Mouse (Mus musculus): ENCODE data around the gene Tcstv1.
"Not testable (repeated sequence)": the region's sequence is repeated elsewhere in the genome, so short reads cannot be mapped to it uniquely, and the experiment has no call there.

Tcstv1 gene

DNA sequence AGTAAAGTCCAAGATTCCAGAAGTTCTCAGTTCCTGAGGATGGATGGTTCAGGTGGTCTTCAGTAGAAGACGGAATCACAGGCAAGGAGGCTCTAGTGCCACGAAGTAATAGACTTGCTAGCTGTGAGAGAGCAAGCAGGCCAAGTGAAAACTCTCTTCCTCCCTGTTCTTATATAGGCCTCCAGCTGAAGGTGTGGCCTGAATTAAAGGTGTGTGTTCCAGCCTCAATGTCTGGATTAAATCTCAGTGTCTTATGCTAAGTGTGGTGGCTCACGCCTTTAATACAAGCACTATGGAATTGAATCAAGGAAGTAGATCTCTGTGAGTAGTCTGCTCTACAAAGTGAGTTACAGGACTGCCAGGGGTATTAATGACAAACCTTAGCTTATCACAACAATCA is at the start of gene Tcstv1:
Gene Tcstv1, minus strand, starts transcription at position 101 of the 400 bp plus-strand sequence.
- not testable (repeated sequence) for DNase-seq (ENCODE audit: low read depth, low spot score)

DNA sequence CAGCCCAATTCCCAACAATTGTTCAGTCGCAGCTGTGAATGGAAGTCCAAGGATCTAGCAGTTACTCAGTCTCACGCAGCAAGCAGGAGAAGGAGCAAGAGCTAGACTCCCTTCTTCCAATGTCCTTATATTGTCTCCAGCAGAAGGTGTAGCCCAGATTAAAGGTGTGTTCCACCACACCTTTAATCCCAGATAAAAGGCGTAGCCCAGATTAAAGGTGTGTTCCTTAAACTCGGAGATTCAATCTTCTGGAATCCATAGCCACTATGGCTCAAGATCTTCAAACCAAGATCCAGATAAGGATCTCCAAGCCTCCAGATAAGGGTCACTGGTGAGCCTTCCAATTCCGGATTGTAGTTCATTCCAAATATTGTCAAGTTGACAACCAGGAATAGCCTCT is 34.6 kb upstream of the Tcstv1 start, which contains the start of gene Gm21761:
Gene Gm21761, minus strand, starts transcription at position 101 of the 400 bp plus-strand sequence.
- not testable (repeated sequence) for DNase-seq (ENCODE audit: low read depth, low spot score)

DNA sequence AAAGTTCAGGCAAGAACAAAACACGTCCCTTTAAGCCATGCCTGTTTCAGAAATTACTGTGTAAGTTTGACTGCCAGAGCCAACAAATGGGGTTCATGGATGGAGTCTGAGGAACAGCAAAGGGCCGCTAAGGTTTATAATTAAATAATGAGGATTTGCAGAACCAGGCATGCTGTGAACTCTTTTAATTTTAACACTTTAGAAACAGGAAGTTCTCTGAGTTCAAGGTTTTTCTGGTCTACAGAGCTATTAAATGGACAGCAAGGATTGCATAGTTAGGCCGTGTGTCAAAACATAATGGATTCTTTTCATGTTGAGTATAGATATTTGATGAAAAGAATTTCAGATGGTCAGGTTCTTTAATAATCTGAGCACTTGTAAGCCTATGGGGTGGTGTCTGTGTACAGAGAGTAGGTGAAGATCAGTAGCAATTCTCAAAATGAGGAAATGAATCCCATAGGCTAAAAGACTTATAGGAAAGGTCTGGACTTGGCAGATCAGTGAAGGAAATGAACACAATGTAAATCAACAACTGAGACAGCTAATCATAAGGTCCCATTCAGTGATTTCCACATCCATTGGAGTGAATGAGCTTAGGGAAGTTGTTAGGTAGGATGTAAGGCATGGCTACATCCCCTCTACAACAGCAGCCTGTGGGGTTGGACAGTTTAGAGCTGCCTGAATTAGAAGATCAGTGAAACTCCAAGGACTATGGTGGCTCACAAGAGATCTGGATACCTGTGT is 30.2 kb upstream of the Tcstv1 start:
- not testable (repeated sequence) for DNase-seq (ENCODE audit: low read depth, low spot score)

DNA sequence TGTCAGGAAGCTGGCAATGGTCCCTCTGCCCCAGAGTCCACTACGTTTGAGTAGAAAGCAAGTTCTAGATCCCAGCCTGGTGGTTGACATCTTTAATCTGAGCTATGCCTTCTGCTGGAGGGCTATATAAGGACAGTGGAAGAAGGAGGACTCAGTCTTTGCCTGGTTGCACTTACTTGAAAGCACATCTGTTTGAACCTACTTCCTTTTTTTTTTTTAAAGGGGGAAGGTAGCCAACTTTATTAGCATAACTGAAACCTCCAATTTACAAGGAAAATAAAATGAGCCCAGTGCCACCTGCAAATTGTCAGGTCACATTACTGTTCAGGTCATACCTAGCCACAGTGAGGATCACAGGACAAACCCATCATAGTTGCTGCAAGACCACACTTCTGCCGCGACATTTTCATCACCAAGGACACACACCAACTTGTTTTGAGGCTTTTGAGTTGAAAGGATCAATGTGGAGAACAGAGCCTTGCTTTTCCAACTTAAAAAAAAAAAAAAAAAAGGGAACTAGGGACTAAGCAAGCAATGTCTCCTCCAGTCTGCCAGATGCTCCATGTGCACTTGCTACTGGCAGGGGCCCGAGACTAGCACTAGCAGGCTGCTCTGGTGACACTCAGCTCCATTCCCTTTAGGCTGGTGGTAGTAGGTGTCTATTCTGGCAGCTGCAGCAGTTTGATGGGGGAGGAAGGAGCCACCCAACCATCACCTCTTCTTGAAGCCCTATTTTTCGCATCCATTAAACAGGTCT is 22.6 kb upstream of the Tcstv1 start:
- DNase-seq (ENCODE audit: low read depth, low spot score): not testable (repeated sequence)

DNA sequence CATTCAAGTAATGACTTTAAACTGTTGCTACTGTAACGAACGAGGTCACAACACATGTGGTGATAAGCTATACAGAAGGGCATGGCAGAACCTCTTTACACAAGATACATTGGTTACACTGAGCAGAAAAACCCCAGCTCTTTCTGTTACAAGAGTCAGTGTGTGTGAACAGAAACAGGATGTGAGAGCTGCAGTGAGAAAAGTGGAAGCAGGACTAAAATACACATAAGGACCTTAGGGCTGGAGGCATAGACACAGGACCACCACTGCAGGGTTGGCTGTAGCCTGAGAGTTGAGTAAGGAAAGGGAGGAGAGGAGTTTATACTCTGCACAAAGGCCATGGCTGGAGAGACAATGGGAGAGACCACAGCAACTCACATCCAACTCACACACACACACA is 21.9 kb upstream of the Tcstv1 start:
- DNase-seq (ENCODE audit: low read depth, low spot score): not testable (repeated sequence)

DNA sequence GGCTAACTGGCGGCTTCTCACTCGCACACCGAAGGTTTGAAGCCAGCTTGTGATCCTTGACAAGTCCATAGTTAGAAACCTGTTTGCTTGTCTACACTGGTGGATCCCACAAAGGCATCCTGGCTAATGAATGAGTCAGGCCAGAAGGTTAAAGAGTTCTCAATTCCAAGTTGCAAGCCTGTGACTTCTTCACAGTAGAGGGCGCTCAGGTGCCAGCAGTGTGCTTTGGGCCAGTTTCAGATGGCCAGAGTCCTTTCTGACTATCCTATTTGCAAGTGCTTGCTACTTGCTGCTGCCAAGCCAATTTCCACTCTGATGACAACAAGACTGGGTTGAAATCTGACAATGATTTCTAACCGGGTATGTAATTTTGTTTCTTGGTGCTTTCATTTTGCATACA is 4.0 kb upstream of the Tcstv1 start:
- DNase-seq (ENCODE audit: low read depth, low spot score): not testable (repeated sequence)

DNA sequence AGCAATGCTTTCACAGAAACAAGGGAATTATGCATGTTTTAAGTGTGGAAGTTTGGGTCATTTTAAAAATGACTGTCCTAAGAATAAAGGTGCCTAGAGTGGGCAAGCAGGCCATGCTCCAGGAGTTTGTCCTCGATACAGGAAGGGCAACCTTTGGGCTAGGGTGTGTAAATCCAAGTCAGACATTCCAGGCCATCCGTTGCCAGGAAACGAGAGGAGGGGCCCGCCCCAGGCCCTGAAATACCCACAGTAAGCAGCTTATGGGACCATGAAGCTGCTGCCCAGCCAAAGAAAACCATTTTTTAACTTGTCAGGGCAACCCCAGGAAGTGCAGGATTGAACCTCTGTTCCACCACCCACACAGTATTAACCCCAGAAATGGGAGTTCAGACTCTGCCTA is 7.7 kb downstream of the Tcstv1 start:
- peak; percentile 54 for DNase-seq (ENCODE audit: low read depth, low spot score)

DNA sequence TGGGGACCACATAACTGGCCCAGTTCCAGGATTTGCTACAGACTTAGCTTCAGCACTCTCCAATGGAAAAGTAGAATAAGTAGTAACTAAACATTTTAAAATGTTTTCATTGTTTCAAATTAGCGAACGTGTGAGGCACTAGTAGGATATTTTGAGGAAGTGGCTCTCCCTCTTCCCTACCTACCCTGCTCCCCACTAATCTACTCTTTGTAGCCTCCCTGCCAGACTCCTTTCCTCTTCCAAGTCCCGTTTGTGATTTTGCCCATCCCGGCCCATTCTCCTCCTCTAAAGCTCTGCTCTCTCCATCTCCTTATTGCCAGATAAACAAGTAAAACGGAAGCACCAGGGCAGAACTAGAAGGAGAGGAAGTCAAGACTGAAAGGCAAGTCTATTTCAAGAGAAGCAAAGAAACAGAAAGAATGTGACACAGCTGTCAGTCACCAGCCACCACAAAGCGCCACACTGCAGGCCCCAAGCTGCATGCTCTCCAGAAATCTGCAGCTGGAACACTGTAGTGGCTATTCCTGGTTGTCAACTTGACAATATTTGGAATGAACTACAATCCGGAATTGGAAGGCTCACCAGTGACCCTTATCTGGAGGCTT is 30.1 kb downstream of the Tcstv1 start:
- not testable (repeated sequence) for DNase-seq (ENCODE audit: low read depth, low spot score)

DNA sequence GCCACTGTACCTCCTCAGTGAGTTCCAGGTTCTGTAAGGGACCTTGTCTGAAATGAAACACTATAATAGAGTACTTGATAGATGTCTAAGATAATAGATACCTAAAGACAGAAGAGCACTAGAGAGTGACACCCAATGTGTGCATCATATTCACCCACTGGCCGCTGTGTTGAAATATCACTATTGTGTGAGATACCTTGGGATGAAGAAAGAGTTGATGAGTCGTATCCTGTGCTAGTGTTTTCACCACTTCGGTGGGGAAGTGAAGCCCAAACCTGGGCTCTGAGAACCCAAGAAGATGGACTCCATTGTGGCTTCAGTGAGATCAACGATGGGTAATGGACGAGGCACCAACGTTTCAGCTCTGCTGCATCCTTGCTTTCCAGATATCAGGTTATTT is 32.2 kb downstream of the Tcstv1 start:
- DNase-seq (ENCODE audit: low read depth, low spot score): not testable (repeated sequence)

Data from R1 (cell line).